Mouse (Mus musculus): Measurements from ENCODE around the gene Cnnm3.

DNA sequence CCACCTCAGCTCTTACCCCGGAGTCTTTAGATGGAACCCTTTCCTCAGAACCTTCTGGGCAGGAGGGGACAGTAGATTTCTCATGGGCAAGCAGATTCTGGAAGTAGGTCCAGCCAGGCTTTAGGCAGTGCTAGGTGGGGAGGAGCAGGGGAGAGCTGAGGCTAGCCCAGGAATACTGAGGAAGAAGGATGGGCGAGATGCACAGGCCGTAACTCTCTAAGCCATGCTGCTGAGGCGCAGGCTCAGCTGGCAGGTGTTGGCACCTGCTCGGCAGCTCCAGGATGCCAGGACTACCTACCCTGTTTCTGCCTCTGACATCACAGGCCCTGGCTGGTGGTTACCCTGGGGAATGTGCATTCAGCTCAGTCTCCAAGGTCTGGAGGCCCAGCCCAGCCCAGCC is 58.7 kb downstream of the Cnnm3 start:
- no peak for TF ChIP-seq CTCF (IDR thresholded peaks at IDR 0.05; ENCODE audit: control insufficient read depth, insufficient read depth, low read length)
- no peak for TF ChIP-seq POLR2A (IDR thresholded peaks at IDR 0.05; ENCODE audit: borderline replicate concordance, control insufficient read depth, low read depth, low read length)
